Mouse (Mus musculus) embryonic facial prominence, embryonic 15.5 days (tissue): ENCODE data around the gene Olfr1293-ps. TPM values are rescaled to one million over a fixed set of nuclear protein-coding genes. Genes with fewer than 3 reads are reported as not detected.

ENCODE experiments used
- ATAC-seq: fragments of 200-750 bp; cut with Nextera tagmentation; 2 replicates; pipeline ENCODE4 v1.8.0; 2017; ENCODE audit warnings: low read depth, moderate TSS enrichment; ENCODE audit not compliant: insufficient number of reproducible peaks, low FRiP score, low TSS enrichment
- H3K27ac ChIP-seq: fragments of 300-500 bp; sonication (generic); replicated peaks from 2 replicates; pipeline ENCODE4 v1.5.1; 2015; ENCODE audit warnings: mild to moderate bottlenecking, inconsistent platforms
- H3K27me3 ChIP-seq: fragments of 300-500 bp; sonication (generic); 2 replicates; pipeline ENCODE4 v1.6.1; 2015; ENCODE audit warnings: inconsistent platforms
- H3K36me3 ChIP-seq: fragments of 300-500 bp; sonication (generic); 2 replicates; pipeline ENCODE4 v1.6.1; 2015; ENCODE audit warnings: mild to moderate bottlenecking, inconsistent platforms
- H3K4me1 ChIP-seq: fragments of 300-500 bp; sonication (generic); 2 replicates; pipeline ENCODE4 v1.6.1; 2015; ENCODE audit warnings: inconsistent platforms
- H3K4me2 ChIP-seq: fragments of 300-500 bp; sonication (generic); replicated peaks from 2 replicates; pipeline ENCODE4 v1.6.1; 2015; ENCODE audit warnings: mild to moderate bottlenecking, inconsistent platforms
- H3K4me3 ChIP-seq: fragments of 300-500 bp; sonication (generic); replicated peaks from 2 replicates; pipeline ENCODE4 v1.5.1; 2015; ENCODE audit warnings: mild to moderate bottlenecking, inconsistent platforms
- H3K9ac ChIP-seq: fragments of 300-500 bp; sonication (generic); 2 replicates; pipeline ENCODE4 v1.6.1; 2015; ENCODE audit warnings: inconsistent platforms
- H3K9me3 ChIP-seq: fragments of 300-500 bp; sonication (generic); replicated peaks from 2 replicates; pipeline ENCODE4 v1.6.1; 2016; ENCODE audit warnings: inconsistent platforms
- WGBS: fragments of 180-500 bp; shearing (Covaris S2); methylation state at CpG from one replicate; pipeline ENCODE4 v1.1.7; 2015; 5-methylcytosine and 5-hydroxymethylcytosine counted together
- polyA plus RNA-seq: library from polyadenylated mRNA; unstranded; fragments of >200 nt; fragmentation: Nextera tagmentation; extraction: Ambion mirVana; gene quantifications from 2 replicates; pipeline ENCODE4 v1.2.1, GENCODE M21; 2015

Olfr1293-ps gene
- not detected in 2 replicates for polyA plus RNA-seq

DNA sequence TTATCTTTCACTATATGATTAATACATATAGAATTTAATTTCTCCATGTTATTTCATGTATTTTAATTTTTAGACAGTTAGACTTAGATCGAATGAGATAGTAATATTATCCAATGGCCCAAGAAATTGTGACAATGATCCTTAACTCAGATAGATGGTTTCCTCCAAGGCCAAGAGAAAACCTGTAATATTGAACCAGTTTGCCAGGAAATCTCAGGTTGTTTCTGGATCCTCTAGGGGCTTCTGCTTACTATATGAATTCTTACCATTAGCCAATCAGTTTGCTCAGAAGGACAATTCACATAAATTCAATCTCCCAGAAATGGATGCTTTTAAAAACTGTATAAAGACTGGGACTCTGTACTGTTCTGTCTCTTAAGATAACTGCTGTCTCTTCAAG is at the start of gene Olfr1293-ps:
TSS of gene Olfr1293-ps (plus strand) at position 301 of the 400 bp plus-strand sequence.
- Histone ChIP-seq H3K4me3 (no peak within 1 kb of the TSS), H3K4me2 (no peak within 1 kb of the TSS), H3K27ac (no peak within 1 kb of the TSS), H3K4me1 (no peaks in the 10 kb centered on the region), H3K9ac (no peak within 1 kb of the TSS), H3K27me3 (no peaks in the 10 kb centered on the region), H3K9me3 (no peaks in the 10 kb centered on the region), H3K36me3 (no peaks in the 10 kb centered on the region)
- no peak for ATAC-seq
- WGBS: 76% methylated on average over 1 of the region's 1 CpGs

DNA sequence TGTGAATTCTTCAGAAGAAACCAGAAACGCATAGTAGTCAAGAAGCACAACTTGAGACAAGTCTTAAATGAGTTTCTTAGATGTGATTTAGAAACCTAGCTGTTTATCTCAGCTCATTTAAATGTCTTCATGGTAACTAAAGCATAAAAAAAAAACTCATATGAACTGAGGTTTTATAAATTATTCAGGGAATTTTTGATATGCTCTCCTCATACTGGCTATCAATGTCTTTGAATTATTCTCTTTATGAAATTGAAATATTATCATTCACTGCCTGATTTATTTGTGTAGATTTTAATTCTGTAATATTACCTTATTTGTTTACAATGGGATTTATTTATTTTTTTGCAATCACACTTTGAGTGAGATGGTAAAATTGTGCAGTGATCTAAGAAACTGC is 44.5 kb upstream of the Olfr1293-ps start, which contains the start of gene Olfr1289:
TSS of gene Olfr1289 (plus strand) at position 301 of the 400 bp plus-strand sequence.
- H3K9me3 ChIP-seq: no peaks in the 10 kb centered on the region
- WGBS: 69% methylated on average over 1 of the region's 1 CpGs
- H3K4me1 ChIP-seq: no peaks in the 10 kb centered on the region
- H3K27me3 ChIP-seq: no peaks in the 10 kb centered on the region
- no peaks in the 10 kb centered on the region for H3K36me3 ChIP-seq
- H3K4me2 ChIP-seq: no peak within 1 kb of the TSS
- H3K4me3 ChIP-seq: no peak within 1 kb of the TSS
- ATAC-seq: no peak
- H3K27ac ChIP-seq: no peak within 1 kb of the TSS
- H3K9ac ChIP-seq: no peak within 1 kb of the TSS

DNA sequence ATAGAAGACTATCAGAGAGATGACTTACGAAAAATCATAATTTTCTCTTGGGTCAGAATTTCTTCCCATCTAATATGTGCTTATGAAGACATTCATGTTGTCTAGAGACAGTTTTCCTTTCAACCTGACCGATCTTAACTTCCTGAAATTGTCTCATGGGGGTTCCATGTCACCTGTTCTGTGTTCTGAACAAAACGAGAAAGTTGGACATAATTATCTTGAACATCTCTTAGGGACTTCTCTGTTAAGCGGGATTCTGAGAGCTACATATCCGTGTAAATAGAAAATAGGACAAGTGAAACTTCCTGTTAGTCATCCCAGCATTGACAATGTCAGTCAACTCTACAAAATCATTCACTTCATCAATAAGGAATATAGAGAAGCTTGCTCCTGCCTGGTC is 31.3 kb upstream of the Olfr1293-ps start, which contains the start of gene Olfr1290:
TSS of gene Olfr1290 (minus strand) at position 101 of the 400 bp plus-strand sequence.
- no peak within 1 kb of the TSS for H3K9ac ChIP-seq
- no peaks in the 10 kb centered on the region for H3K27me3 ChIP-seq
- no peak within 1 kb of the TSS for H3K27ac ChIP-seq
- H3K9me3 ChIP-seq: no peaks in the 10 kb centered on the region
- no peak within 1 kb of the TSS for H3K4me3 ChIP-seq
- no peaks in the 10 kb centered on the region for H3K36me3 ChIP-seq
- H3K4me1 ChIP-seq: no peaks in the 10 kb centered on the region
- ATAC-seq: no peak
- WGBS: 75% methylated on average over 5 of the region's 5 CpGs
- no peak within 1 kb of the TSS for H3K4me2 ChIP-seq

DNA sequence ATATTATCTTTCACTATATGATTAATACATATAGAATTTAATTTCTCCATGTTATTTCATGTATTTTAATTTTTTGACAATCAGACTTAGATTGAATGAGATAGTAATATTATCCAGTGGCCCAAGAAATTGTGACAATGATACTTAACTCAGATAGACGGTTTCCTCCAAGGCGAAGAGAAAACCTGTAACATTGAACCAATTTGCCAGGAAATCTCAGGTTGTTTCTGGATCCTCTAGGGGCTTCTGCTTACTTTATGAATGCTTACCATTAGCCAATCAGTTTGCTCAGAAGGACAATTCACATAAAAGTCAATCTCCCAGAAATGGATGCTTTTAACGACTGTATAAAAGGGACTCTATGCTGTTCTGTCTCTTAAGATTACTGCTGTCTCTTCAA is 28.1 kb upstream of the Olfr1293-ps start, which contains the start of gene Olfr1291-ps1:
TSS of gene Olfr1291-ps1 (plus strand) at position 301 of the 400 bp plus-strand sequence.
- Histone ChIP-seq H3K4me3 (no peak within 1 kb of the TSS), H3K9me3 (no peaks in the 10 kb centered on the region), H3K36me3 (no peaks in the 10 kb centered on the region), H3K4me2 (no peak within 1 kb of the TSS), H3K27me3 (no peaks in the 10 kb centered on the region), H3K4me1 (no peaks in the 10 kb centered on the region), H3K9ac (no peak within 1 kb of the TSS), H3K27ac (no peak within 1 kb of the TSS)
- no peak for ATAC-seq
- WGBS: 83% methylated on average over 3 of the region's 3 CpGs

DNA sequence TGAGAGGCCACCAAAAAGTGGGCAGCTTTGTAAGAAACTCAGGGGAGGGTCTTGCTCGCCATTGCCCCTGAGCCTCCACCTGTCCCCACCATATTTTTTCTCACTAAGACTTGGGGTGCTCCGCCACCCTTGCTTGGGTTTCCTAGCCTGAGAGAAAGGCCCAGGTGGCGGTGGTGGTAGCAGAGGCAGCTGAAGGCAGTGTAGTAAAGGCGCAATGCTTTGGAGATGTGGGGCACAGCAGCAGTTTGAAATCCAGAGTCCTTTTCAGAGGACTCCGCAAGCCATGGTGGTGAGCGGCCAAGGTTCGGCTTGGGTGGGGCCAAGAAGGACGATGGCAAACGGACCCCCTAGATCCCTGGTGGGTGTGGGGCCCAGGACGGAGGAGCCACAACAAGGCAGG is 7.6 kb upstream of the Olfr1293-ps start:
- Histone ChIP-seq H3K9ac (no peak overlapping the region), H3K4me2 (no peak overlapping the region), H3K4me3 (no peak overlapping the region), H3K4me1 (no peaks in the 10 kb centered on the region), H3K27ac (no peak overlapping the region), H3K27me3 (no peaks in the 10 kb centered on the region), H3K36me3 (no peaks in the 10 kb centered on the region), H3K9me3 (no peaks in the 10 kb centered on the region)
- no peak for ATAC-seq
- 86% methylated on average over 10 of the region's 10 CpGs for WGBS

DNA sequence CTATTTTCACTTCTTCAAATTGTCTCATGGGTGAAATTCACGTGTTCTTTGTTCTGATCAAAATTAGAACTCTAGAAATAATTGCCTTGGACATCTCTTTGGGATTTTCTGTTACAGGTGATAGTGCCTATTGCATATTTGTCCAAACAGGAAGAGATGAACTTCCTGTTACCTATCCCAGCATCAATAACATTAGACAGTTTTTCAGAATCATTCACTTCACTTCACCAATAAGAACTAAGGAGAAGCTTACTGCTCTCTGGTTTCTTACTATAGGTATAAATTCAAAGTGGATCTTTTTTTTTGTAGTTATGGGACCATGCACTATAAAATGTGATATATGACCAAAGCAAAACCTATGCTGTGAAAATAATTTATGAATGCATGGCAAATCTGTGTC is 15.2 kb downstream of the Olfr1293-ps start, which contains the start of gene Olfr1294:
TSS of gene Olfr1294 (minus strand) at position 101 of the 400 bp plus-strand sequence.
- WGBS: 42% methylated on average over 1 of the region's 1 CpGs

DNA sequence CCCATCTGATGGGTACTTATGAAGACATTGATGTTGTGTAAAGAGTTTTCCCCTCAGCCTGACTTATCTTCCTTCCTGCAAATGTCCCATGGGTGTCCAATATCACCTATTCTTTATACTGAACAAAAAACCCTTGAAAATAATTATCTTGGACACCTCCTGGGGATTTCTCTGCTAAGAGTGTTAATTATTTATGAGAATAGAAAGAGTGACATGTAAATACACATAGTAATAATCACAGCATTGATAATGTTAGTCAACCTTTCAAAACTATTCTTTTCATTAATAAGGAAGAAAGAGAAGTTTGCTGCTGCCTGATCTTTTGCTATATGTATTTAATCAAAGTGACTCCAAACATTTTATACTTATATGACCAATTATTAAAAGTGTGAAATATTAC is 44.6 kb downstream of the Olfr1293-ps start, which contains the start of gene Olfr1295:
TSS of gene Olfr1295 (minus strand) at position 101 of the 400 bp plus-strand sequence.
- H3K9ac ChIP-seq: no peak within 1 kb of the TSS
- H3K27me3 ChIP-seq: no peaks in the 10 kb centered on the region
- no peaks in the 10 kb centered on the region for H3K4me1 ChIP-seq
- H3K4me2 ChIP-seq: no peak within 1 kb of the TSS
- ATAC-seq: no peak
- no peaks in the 10 kb centered on the region for H3K9me3 ChIP-seq
- H3K27ac ChIP-seq: no peak within 1 kb of the TSS
- H3K4me3 ChIP-seq: no peak within 1 kb of the TSS
- H3K36me3 ChIP-seq: no peaks in the 10 kb centered on the region

More for the DNA sequence above, 15.2 kb downstream of the Olfr1293-ps start, which contains the start of gene Olfr1294:
- no peak within 1 kb of the TSS for H3K4me2 ChIP-seq
- no peaks in the 10 kb centered on the region for H3K4me1 ChIP-seq
- H3K9me3 ChIP-seq: no peaks in the 10 kb centered on the region
- ATAC-seq: no peak
- no peak within 1 kb of the TSS for H3K27ac ChIP-seq
- no peaks in the 10 kb centered on the region for H3K36me3 ChIP-seq
- no peak within 1 kb of the TSS for H3K9ac ChIP-seq
- H3K4me3 ChIP-seq: no peak within 1 kb of the TSS
- no peaks in the 10 kb centered on the region for H3K27me3 ChIP-seq

Other genes starting within 250 kb of the Olfr1293-ps start
- gene Olfr1278, start 235.1 kb upstream of the Olfr1293-ps start, polyA plus RNA-seq: not detected in 2 replicates
- gene Olfr1279, start 224.6 kb upstream of the Olfr1293-ps start, polyA plus RNA-seq: not detected in 2 replicates
- gene Olfr1280, start 211.2 kb upstream of the Olfr1293-ps start, polyA plus RNA-seq: not detected in 2 replicates
- not detected in 2 replicates for gene Olfr1281, start 198.7 kb upstream of the Olfr1293-ps start, polyA plus RNA-seq
- gene Olfr1282, start 189.1 kb upstream of the Olfr1293-ps start, polyA plus RNA-seq: not detected in 2 replicates
- gene Olfr1283, start 158.4 kb upstream of the Olfr1293-ps start, polyA plus RNA-seq: not detected in 2 replicates
- not detected in 2 replicates for gene Olfr1284, start 149.7 kb upstream of the Olfr1293-ps start, polyA plus RNA-seq
- not detected in 2 replicates for gene Olfr1286, start 102.1 kb upstream of the Olfr1293-ps start, polyA plus RNA-seq
- gene Olfr1287, start 76.1 kb upstream of the Olfr1293-ps start, polyA plus RNA-seq: not detected in 2 replicates
- gene Olfr1288, start 51.1 kb upstream of the Olfr1293-ps start, polyA plus RNA-seq: not detected in 2 replicates
- not detected in 2 replicates for gene Olfr1289, start 44.4 kb upstream of the Olfr1293-ps start, polyA plus RNA-seq
- gene Olfr1290, start 31.4 kb upstream of the Olfr1293-ps start, polyA plus RNA-seq: not detected in 2 replicates
- gene Olfr1291-ps1, start 28.0 kb upstream of the Olfr1293-ps start, polyA plus RNA-seq: 0.04 TPM in 1 of 2 replicates, not detected in the other
- not detected in 2 replicates for gene Olfr1294, start 15.1 kb downstream of the Olfr1293-ps start, polyA plus RNA-seq
- not detected in 2 replicates for gene Olfr1295, start 44.5 kb downstream of the Olfr1293-ps start, polyA plus RNA-seq
- 0.12 TPM in 1 of 2 replicates, not detected in the other for gene Olfr1297, start 101.3 kb downstream of the Olfr1293-ps start, polyA plus RNA-seq
- gene Olfr1298, start 124.0 kb downstream of the Olfr1293-ps start, polyA plus RNA-seq: not detected in 2 replicates
- gene Olfr1299, start 136.2 kb downstream of the Olfr1293-ps start, polyA plus RNA-seq: not detected in 2 replicates
- gene Olfr1301, start 225.8 kb downstream of the Olfr1293-ps start, polyA plus RNA-seq: not detected in 2 replicates